Mouse (Mus musculus): ENCODE measurements around the gene Cenpw. TPM values are rescaled to one million over a fixed set of nuclear protein-coding genes. Genes with fewer than 3 reads are reported as not detected.

Gene Cenpw
- 1.5 and 1.8 TPM in 2 replicates for polyA plus RNA-seq (2012; rRNA removed)

DNA sequence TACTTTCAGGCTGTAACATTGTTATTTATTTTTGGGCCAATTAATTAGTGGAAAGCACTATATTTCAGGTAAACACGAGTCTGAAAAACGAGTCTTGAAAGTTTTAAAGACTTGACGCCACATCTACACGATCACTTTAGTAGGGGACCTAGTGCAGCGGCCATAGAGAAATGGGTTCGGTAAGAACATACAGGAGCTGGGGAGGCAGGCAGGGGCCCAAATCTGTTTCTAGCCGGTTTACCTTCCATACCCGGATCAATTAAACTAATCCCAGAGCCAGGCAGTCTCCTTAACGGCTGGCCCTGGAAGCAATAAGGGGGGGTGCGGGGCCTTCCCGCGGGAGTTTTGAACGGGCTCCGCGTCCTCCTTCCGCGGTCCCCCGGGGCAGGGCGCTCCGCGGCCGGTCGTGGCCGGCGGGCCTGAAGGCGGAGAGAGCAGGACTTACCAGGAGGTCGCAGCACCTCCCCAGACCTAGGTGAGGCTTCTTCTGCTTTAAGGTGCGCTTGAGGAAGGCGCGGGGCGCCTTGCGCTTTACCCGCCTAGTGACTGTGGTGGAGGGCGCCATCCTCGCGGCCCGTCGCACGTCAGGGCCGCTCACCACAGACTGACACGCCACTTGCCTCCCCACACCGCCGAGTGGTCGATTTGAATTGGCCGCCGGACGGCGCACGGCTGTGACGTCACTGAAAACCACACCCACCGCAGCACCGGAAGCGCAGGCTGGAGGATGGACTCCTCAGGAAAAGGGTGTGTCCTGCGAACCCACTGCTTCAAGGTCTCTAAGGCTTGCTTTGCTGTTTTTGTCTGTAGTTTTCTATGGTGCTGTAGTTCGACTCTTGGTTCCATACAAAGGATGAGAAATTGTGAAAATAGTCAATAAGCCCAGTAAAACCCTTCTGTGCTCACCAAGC is at the start of gene Cenpw:
Gene Cenpw, minus strand, starts transcription at position 645 of the 911 bp plus-strand sequence.
- H3K27ac ChIP-seq (ENCODE audit: insufficient read depth, low read length): no peak within 1 kb of the TSS
- WGBS: 1% methylated on average over 55 of the region's 55 CpGs
- no peak for TF ChIP-seq CTCF (IDR thresholded peaks at IDR 0.05; ENCODE audit: borderline replicate concordance, insufficient read depth, low read depth, low read length)
- TF ChIP-seq POLR2A (IDR thresholded peaks at IDR 0.05; ENCODE audit: borderline replicate concordance, insufficient read depth, low read length): no peak

GRCm38 (mm10) chr10:30249654-30250053 is 49.3 kb upstream of the Cenpw start:
- H3K4me3 ChIP-seq (replicated peaks; ENCODE audit: insufficient read depth, low read depth, low read length): no peak overlapping the region
- 67% methylated on average over 3 of the region's 3 CpGs for WGBS
- DNase-seq: no peak
- H3K27ac ChIP-seq (ENCODE audit: insufficient read depth, low read length): no peak overlapping the region
- H3K27me3 ChIP-seq (ENCODE audit: control insufficient read depth, insufficient read depth, low read length): no peaks in the 10 kb centered on the region
- H3K4me1 ChIP-seq (ENCODE audit: control insufficient read depth, insufficient read depth, low read length): no peaks in the 10 kb centered on the region
- no peak for TF ChIP-seq CTCF (IDR thresholded peaks at IDR 0.05; ENCODE audit: borderline replicate concordance, insufficient read depth, low read depth, low read length)
- no peak for TF ChIP-seq POLR2A (IDR thresholded peaks at IDR 0.05; ENCODE audit: borderline replicate concordance, insufficient read depth, low read length)

More for the DNA sequence above, at the start of gene Cenpw:
- H3K27me3 ChIP-seq (ENCODE audit: control insufficient read depth, insufficient read depth, low read length): no peaks in the 10 kb centered on the region
- peak; percentile 76 to 78 for DNase-seq
- H3K4me3 ChIP-seq (replicated peaks; ENCODE audit: insufficient read depth, low read depth, low read length): peak within 1 kb of the TSS; percentile 76
- no peaks in the 10 kb centered on the region for H3K4me1 ChIP-seq (ENCODE audit: control insufficient read depth, insufficient read depth, low read length)

- H3K4me3 ChIP-seq (replicated peaks; ENCODE audit: insufficient read depth, low read depth, low read length): no peak overlapping the region
- WGBS: 56% methylated on average over 5 of the region's 5 CpGs
- TF ChIP-seq POLR2A (IDR thresholded peaks at IDR 0.05; ENCODE audit: borderline replicate concordance, insufficient read depth, low read length): no peak
- TF ChIP-seq CTCF (IDR thresholded peaks at IDR 0.05; ENCODE audit: borderline replicate concordance, insufficient read depth, low read depth, low read length): no peak
- DNase-seq: no peak
- H3K27me3 ChIP-seq (ENCODE audit: control insufficient read depth, insufficient read depth, low read length): no peaks in the 10 kb centered on the region
- H3K4me1 ChIP-seq (ENCODE audit: control insufficient read depth, insufficient read depth, low read length): no peaks in the 10 kb centered on the region
- no peak overlapping the region for H3K27ac ChIP-seq (ENCODE audit: insufficient read depth, low read length)
These were observed 859 bp downstream of the Cenpw start for GRCm38 (mm10) chr10:30199501-30199900.

- H3K4me3 ChIP-seq (replicated peaks; ENCODE audit: insufficient read depth, low read depth, low read length): no peak overlapping the region
- no peak for DNase-seq
These were observed 32.7 kb downstream of the Cenpw start for GRCm38 (mm10) chr10:30167700-30168099.

More at GRCm38 (mm10) chr10:30167700-30168099, 32.7 kb downstream of the Cenpw start:
- no peak for TF ChIP-seq POLR2A (IDR thresholded peaks at IDR 0.05; ENCODE audit: borderline replicate concordance, insufficient read depth, low read length)
- no peak for TF ChIP-seq CTCF (IDR thresholded peaks at IDR 0.05; ENCODE audit: borderline replicate concordance, insufficient read depth, low read depth, low read length)
- H3K27ac ChIP-seq (ENCODE audit: insufficient read depth, low read length): no peak overlapping the region
- 75% methylated on average over 4 of the region's 4 CpGs for WGBS
- H3K4me1 ChIP-seq (ENCODE audit: control insufficient read depth, insufficient read depth, low read length): no peaks in the 10 kb centered on the region
- H3K27me3 ChIP-seq (ENCODE audit: control insufficient read depth, insufficient read depth, low read length): no peaks in the 10 kb centered on the region
